Mouse (Mus musculus) heart, adult 2 months (tissue): ENCODE data around the gene Prpf40b. TPM values are rescaled to one million over a fixed set of nuclear protein-coding genes. Genes with fewer than 3 reads are reported as not detected.
A peak's percentile ranks its signal among the peaks of the same experiment; 100 is the strongest.

ENCODE experiments used
- DNase-seq, 2 experiments: peaks; one replicate each; pipeline ENCODE4 v3.0.0; 2021
- H3K27ac ChIP-seq: fragments of 200-600 bp; 2 replicates; pipeline ENCODE4 v1.8.1; 2022
- H3K27me3 ChIP-seq: fragments of 200-500 bp; 2 replicates; pipeline ENCODE4 v1.6.1; 2012; ENCODE audit warnings: mild to moderate bottlenecking, low read length, inconsistent platforms, mixed read lengths; ENCODE audit not compliant: control insufficient read depth, insufficient read depth
- H3K36me3 ChIP-seq: fragments of 200-500 bp; 2 replicates; pipeline ENCODE4 v1.6.1; 2012; ENCODE audit warnings: low read length, inconsistent platforms; ENCODE audit not compliant: control insufficient read depth, insufficient read depth
- H3K4me1 ChIP-seq: fragments of 200-500 bp; 2 replicates; pipeline ENCODE4 v1.6.1; 2011; ENCODE audit warnings: low read length; ENCODE audit not compliant: control insufficient read depth, insufficient read depth
- H3K4me3 ChIP-seq: fragments of 200-600 bp; 2 replicates; pipeline ENCODE4 v1.8.1; 2022
- H3K79me2 ChIP-seq: fragments of 200-500 bp; replicated peaks from 2 replicates; pipeline ENCODE4 v1.6.1; 2012; ENCODE audit warnings: mild to moderate bottlenecking, inconsistent platforms, low read length, moderate library complexity, mixed read lengths; ENCODE audit not compliant: control insufficient read depth, insufficient read depth
- H3K9ac ChIP-seq: fragments of 200-500 bp; 2 replicates; pipeline ENCODE4 v1.6.1; 2012; ENCODE audit warnings: low read depth, mild to moderate bottlenecking, control low read depth, inconsistent platforms, low read length, mixed read lengths
- CTCF ChIP-seq: fragments of 200-600 bp; IDR thresholded peaks from 2 replicates; pipeline ENCODE4 v1.8.1; 2022; ENCODE audit warnings: antibody characterized with exemption, mild to moderate bottlenecking, moderate library complexity
- EP300 ChIP-seq: fragments of 200-500 bp; IDR thresholded peaks from 2 replicates; pipeline ENCODE4 v1.6.1; 2011; ENCODE audit warnings: low read depth, low read length, control low read depth; ENCODE audit not compliant: insufficient read depth
- POLR2A ChIP-seq: fragments of 200-500 bp; IDR thresholded peaks from 2 replicates; pipeline ENCODE4 v1.6.1; 2011; ENCODE audit warnings: mild to moderate bottlenecking, low read depth, low read length, control low read depth; ENCODE audit not compliant: insufficient read depth
- WGBS: fragments of 180-500 bp; shearing (Covaris S2); methylation state at CpG from one replicate; pipeline ENCODE4 v1.1.7; 2018; 5-methylcytosine and 5-hydroxymethylcytosine counted together
- intact Hi-C: fragments of 180-260 bp; cut with DNase I; formaldehyde crosslinking; loops from one replicate; pipeline ENCODE4 v1.15.1; 2025
- polyA plus RNA-seq: library from polyadenylated mRNA; depleted of rRNA; stranded (reverse); fragments of >200 nt; gene quantifications from 2 replicates; pipeline ENCODE4 v1.2.3, GENCODE M21; 2012
- total RNA-seq, 2 experiments: library from RNA; stranded (reverse); gene quantifications; 2 replicates each; pipeline ENCODE4 v1.2.3; 2021

Gene Prpf40b
- total and polyA plus RNA-seq, 3 experiments, result 18.9 to 39.7 (median 23.4) TPM

DNA sequence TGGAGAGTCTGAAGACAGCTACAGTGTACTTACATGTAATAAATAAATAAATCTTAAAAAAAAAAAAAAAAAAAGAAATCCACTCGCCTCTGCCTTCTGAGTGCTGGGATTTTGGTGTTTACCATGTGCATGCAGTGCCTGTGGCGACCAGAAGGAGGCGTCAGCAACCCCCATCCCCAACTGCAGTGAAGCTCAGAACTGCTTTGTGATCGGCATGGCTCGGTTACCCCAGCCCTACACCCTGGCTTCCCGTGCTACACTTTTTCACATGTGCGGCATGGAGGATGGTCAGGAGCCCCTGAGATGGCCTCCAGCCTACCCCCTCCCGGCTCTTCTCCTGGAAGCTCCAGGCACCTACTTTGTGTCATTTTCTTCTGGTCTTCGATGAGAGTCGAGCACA, 11.4 kb upstream of the Prpf40b start:
- peak in 1 of 2 experiments; percentile 11 for DNase-seq
- 62% methylated on average over 10 of the region's 10 CpGs for whole genome bisulfite sequencing

DNA sequence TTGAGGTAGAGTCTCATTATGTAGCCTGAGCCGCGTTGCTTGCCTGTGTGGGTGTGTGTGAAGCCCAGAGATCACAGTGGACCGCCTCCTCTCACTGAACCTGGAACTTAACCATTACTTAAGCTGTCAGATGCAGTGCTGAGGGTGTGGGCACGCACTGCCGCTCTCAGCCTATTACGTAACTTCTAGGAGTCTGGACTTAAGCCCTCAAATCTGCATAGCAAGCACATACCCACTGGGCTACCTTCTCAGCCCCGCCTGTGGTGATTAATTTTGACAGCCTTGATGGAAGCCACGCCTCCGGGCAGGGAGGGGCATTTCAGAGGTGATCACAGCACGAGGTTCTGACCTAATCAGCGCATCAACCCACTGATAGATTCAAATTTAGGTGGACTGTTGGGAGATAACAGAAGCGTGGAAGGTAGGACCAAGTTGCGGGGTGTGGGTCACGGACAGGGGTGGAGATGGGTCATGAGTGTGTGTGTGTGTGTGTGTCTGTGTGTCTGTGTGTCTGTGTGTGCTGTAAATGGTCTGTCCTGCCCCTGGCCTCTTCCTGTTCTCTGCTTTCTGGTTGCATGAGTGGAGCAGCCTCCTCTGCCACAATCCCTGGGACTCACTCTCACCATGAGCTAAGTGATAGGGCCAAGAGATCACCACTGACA, 10.2 kb upstream of the Prpf40b start:
- Histone ChIP-seq H3K4me3 (no peak overlapping the region), H3K4me1 (no peaks in the 10 kb centered on the region), H3K27me3 (no peaks in the 10 kb centered on the region), H3K27ac (no peak overlapping the region), H3K79me2 (no peaks in the 10 kb centered on the region), H3K9ac (no peak overlapping the region), H3K36me3 (no peaks in the 10 kb centered on the region)
- TF ChIP-seq CTCF (no peak), EP300 (no peak), POLR2A (no peak)
- DNase-seq, result peak in 1 of 2 experiments; percentile 27
- 51% methylated on average over 14 of the region's 14 CpGs for WGBS
- intact Hi-C loops, result no loop called here

More for the DNA sequence above, 11.4 kb upstream of the Prpf40b start:
- Histone ChIP-seq H3K4me1 (no peaks in the 10 kb centered on the region), H3K36me3 (no peaks in the 10 kb centered on the region), H3K4me3 (no peak overlapping the region), H3K79me2 (no peaks in the 10 kb centered on the region), H3K27ac (no peak overlapping the region), H3K9ac (no peak overlapping the region), H3K27me3 (no peaks in the 10 kb centered on the region)
- TF ChIP-seq POLR2A (no peak), CTCF (peak; percentile 66)
- intact Hi-C loops, result no loop called here

DNA sequence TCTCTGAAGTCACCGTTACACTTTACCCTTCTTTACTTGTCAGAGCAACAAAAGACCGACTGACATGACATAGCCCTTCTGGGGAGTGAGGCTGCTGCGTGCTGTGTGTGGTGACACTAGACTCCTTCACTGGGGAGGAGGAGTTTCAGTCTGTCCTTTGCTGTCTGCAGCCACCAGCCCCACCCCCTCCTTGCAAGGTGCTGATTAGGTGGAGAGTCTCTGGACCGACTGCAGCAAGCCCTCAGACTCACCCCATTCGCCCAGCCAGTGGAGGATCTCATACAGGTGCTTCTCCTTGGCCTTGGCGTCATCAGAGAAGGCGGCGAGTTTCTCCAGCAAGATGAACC, 9.7 kb upstream of the Prpf40b start:
- Histone ChIP-seq H3K36me3 (no peaks in the 10 kb centered on the region), H3K4me3 (no peak overlapping the region), H3K27ac (no peak overlapping the region), H3K9ac (no peak overlapping the region), H3K27me3 (no peaks in the 10 kb centered on the region), H3K4me1 (no peaks in the 10 kb centered on the region), H3K79me2 (no peaks in the 10 kb centered on the region)
- intact Hi-C loops, result no loop called here
- 66% methylated on average over 8 of the region's 8 CpGs for WGBS
- no peak for DNase-seq
- no peak for TF ChIP-seq CTCF
- TF ChIP-seq EP300, result no peak
- TF ChIP-seq POLR2A, result no peak

DNA sequence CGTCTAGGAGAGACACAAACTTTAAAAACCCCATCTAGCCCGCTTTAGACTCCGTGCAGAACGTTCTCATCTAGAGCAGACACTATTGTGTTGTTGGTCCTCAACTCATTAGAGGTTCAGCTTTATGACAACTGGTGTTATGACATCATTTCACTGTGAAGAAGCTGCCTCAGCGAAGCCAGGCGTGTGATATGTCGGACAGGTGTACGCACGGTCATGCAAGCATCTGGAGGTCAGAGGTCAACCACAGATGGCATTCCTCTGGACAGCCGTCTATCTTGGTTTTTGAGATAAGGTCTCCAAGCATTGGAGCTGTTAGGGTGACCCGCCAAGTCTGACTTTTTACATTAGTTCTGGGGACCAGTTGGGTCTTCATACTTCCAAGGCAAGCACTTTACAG, 4.3 kb upstream of the Prpf40b start:
- H3K27ac ChIP-seq, result no peak overlapping the region
- no peaks in the 10 kb centered on the region; the same call in none of the 2 replicates for H3K4me1 ChIP-seq
- H3K4me3 ChIP-seq, result no peak overlapping the region
- H3K36me3 ChIP-seq, result no peaks in the 10 kb centered on the region
- WGBS, result 88% methylated on average over 11 of the region's 11 CpGs
- H3K27me3 ChIP-seq, result no peaks in the 10 kb centered on the region
- TF ChIP-seq POLR2A, result no peak
- TF ChIP-seq CTCF, result no peak
- TF ChIP-seq EP300, result no peak
- intact Hi-C loops, result no loop called here
- H3K79me2 ChIP-seq, result no peaks in the 10 kb centered on the region
- no peak overlapping the region for H3K9ac ChIP-seq
- no peak for DNase-seq

DNA sequence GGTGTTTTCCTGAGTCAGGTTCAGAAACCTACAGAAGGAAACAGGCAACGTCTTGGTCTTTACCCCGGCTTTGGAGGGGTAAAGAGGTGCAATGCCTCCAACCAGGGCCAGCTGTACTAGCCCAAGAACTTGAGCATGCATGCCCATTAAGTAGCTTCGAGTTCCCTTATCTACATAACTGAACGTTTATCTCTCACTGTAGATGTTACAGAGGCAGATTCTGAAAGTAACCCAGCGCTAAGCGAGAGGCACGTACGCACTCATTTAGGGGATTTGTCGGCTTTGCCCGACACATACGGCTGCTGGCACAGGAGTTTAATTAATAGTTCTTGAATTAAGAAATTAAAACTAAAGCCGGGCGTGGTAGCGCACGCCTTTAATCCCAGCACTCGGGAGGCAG, 600 bp upstream of the Prpf40b start:
- DNase-seq, result no peak
- WGBS, result 5% methylated on average over 16 of the region's 16 CpGs
- no peak for TF ChIP-seq POLR2A
- TF ChIP-seq CTCF, result no peak
- no peak for TF ChIP-seq EP300
- intact Hi-C loops, result loop anchor here (2.0 kb wide), 1 partner anchor 41 kb away; no protein-coding TSS in a partner anchor
- Histone ChIP-seq H3K36me3 (no peaks in the 10 kb centered on the region), H3K4me1 (no peaks in the 10 kb centered on the region; the same call in none of the 2 replicates), H3K27me3 (no peaks in the 10 kb centered on the region), H3K4me3 (peak overlapping the region; percentile 65), H3K79me2 (no peaks in the 10 kb centered on the region), H3K27ac (peak overlapping the region; percentile 47), H3K9ac (peak overlapping the region; percentile 55)

DNA sequence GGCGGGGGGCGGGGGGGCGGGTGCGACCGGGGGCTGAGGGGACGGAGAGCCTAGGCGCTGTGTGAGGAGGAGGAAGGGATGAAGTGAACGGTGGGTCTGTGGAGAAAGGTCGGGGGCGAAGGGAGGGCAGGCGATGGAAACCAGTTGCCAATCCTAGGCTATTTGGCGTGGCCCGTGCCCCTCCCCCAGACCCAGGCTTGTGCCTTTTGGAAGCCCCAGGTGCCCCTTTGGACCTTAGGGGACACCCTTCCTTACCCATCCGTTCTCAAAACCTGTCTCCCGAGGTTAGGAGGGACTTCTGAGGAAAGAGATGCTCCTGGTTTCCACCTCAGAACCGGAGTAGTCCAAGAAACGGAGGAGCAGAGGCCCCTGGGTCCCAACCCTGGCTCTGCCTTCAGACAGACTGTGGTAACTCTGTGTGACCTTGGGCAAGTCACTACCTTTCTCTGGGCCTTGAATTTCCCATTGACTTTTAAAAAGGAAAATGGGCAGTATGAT, 646 bp downstream of the Prpf40b start, which contains the start of gene Fam186b:
TSS of gene Fam186b (minus strand) at position 405 of the 498 bp plus-strand sequence.
- intact Hi-C loops, result loop anchor here (2.0 kb wide), 1 partner anchor 43 kb away; no protein-coding TSS in a partner anchor
- TF ChIP-seq CTCF, result no peak
- TF ChIP-seq EP300, result no peak
- TF ChIP-seq POLR2A, result no peak

More for the DNA sequence above, 646 bp downstream of the Prpf40b start, which contains the start of gene Fam186b:
- peak within 1 kb of the TSS; percentile 82 for H3K9ac ChIP-seq
- H3K4me1 ChIP-seq, result no peaks in the 10 kb centered on the region; the same call in none of the 2 replicates
- no peaks in the 10 kb centered on the region for H3K36me3 ChIP-seq
- WGBS, result 6% methylated on average over 12 of the region's 17 CpGs
- H3K79me2 ChIP-seq, result no peaks in the 10 kb centered on the region
- peak; percentile 47 to 63 for DNase-seq
- no peaks in the 10 kb centered on the region for H3K27me3 ChIP-seq
- H3K4me3 ChIP-seq, result peak within 1 kb of the TSS; percentile 65
- H3K27ac ChIP-seq, result peak within 1 kb of the TSS; percentile 75
